Mouse (Mus musculus) kidney, adult 11 months (tissue): ENCODE results near the gene Agbl4.

ENCODE experiments used
- DNase-seq: peaks from one replicate; pipeline ENCODE4 v3.0.0; 2022

The Agbl4 gene

DNA sequence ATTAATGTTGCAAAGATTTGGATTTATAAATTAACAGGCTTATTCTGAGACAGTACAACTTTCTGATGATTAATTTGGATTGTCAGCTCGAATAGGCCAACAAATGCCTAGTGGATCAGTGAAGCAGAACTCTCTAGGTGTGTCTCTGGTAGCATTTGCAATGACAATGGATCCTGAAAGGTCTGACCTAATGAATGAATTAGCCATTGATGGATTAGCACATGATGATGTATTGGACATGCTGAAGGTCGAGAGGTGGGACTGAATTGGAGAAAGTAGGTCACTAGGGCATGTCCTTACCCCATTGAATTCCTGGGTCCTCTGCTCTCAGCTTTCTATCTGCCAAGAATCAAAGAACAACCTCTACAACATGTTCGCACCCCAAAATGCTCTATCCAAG lies 1285.3 kb downstream of the Agbl4 start:
- DNase-seq, result no peak

DNA sequence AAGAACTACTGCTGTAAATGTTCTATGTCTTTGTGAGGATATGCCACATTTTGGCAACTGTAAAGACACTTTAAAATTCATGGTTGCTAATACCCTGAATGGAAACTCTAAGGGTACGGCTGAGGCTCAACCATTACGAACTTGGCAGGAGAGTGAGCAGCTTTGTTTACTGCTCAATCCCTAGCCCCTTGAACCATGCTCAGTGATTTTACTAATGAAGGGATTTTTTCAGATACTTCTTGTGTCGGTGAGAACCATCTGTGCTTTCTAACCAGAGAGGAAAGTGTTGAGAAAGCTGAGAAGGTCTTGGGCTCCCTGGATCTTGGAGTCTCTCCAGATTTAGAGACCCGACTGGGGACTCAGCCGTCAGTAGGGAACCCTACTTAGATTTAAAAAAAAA lies 1286.4 kb downstream of the Agbl4 start:
- no peak for DNase-seq

DNA sequence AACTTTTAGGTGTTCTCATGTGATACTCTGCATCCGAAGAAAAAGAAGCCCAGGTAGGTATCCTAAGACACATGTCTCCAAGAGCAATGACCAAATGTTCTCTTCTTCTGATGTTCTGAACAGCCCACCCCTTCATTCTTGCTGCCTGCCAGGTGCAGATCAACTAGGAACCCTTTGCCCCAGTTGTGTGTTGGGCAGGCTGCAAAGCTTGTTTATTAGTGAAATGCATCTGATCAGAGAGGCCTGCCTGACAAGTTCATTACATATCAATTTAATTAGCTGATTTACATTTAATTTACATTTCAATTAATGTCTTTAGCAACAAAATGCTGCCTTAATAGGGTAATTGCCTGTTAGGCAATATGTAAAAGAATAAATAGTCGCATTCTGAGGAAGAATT lies 1288.5 kb downstream of the Agbl4 start:
- DNase-seq, result no peak

DNA sequence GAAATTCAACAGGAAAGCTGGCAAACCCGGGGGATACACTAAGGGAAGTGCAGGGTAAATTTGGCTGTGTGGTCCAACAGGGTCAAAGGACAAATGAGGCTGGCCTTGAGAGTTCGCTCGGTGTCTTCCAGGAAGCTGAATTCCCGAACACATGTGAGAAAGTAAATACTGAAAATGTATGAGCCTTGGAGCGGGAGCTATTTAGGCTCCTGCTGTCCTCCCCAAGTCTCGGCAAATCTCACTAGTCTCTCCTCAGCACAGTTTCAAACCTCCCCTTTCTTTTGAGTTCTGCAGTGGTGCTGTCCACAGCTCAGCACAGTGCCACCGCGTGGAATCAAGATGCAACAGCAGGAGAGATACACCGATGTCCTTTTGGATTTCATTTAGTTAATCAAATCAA lies 1289.5 kb downstream of the Agbl4 start:
- peak; percentile 9 for DNase-seq

DNA sequence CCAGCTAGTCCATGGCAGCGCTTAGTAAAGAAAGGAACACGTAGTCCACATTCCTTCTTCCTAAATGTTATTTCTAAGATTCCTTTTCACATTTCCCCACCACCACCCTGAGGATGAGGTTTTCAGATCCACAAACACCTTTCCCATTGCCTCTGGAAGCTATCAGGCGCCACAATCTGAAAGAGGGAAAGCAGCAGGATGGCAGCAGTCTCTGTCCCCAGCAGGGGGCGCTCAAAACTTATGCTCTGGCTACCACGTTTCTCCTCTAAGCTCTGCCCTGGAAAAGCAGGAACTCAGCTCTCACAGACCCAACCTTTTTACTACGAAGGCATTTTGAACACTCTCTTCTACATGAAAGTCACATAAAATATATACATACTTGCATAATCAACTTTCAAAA lies 1290.2 kb downstream of the Agbl4 start:
- peak; percentile 60 for DNase-seq

DNA sequence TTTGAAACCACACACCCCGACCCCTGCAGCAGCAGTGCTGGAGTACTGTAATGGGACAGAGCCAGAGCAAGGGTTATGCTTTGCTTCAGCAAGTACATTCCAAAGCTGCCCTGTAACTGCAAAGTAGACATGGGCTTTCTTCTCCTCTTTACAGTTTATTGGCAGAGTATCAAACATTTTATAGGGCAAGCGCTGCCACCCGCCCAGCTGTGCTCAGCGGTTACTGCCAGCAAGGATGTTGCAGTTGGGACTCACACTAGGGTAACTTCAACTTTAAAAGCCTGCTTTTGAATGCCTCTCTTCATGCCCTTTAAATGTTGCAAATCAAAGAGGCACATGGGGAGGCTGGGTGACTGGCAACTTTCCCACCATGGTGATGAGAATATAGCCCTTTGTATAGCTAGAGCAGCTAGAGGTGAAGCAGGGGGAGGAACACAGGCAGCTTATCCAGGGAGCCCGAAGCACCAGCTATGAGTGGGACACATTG lies 1293.6 kb downstream of the Agbl4 start:
- no peak for DNase-seq

DNA sequence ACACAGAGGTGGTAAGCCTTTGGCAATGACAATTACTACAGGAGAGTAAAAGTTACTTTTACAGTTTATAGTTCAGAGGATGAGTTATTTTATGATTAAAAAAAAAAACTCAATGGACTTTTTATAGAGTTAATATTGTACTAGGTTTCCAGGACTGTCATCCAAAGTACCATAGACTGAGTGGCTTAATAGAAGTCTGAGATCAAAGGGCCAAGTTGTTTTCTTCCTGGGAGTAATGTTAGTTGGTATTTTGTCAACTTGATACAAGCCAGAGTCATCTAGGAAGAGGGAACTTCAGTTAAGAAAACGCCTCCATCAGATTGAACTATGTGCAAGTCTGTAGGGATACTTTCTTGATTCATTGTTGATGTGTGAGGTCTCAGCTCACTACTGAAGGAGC lies 1303.9 kb downstream of the Agbl4 start:
- no peak for DNase-seq

DNA sequence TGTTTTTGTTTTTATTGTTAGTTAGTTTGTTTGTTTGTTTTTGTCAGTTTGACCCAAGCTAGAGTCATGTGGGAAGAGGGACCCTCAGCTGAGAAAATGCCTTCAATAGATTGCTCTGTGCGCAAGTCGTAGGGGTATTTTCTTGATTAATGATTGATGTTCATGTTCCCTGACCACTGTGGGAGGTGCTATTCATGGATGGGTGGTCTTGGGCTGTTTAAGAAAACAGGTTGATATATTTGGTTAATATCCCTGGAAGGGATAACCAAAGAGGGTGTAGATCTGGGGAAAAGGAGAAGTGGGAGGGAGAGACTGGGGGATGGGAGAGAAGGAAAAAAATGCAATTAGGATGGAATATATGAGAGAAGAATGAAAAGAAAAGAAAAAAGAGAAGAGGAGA lies 1306.7 kb downstream of the Agbl4 start:
- no peak for DNase-seq

DNA sequence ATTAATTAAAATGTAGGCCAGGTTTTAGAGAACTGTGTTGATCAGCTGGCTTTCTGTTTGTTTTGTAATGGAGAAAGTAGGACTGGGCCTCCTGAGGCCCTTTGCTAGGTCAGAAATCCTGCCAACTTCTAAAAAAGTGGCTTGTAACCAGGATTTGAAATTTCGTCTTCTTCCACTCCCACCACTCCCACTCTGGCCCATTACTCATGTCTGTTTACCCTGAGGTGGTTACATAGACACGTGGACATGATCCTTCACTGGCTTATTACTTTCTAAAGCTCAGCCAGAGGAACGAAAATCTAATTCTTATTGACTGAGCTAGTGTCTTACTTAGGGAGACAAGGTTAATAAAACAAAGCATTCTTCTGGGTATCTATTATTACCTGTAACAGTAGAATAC lies 1307.5 kb downstream of the Agbl4 start:
- DNase-seq, result no peak
